Mouse (Mus musculus): ENCODE data around the gene A630076J17Rik. TPM values are rescaled to one million over a fixed set of nuclear protein-coding genes. Genes with fewer than 3 reads are reported as not detected.

The A630076J17Rik gene
- total and polyA plus RNA-seq, 2 experiments from 2014 or later = not detected

DNA sequence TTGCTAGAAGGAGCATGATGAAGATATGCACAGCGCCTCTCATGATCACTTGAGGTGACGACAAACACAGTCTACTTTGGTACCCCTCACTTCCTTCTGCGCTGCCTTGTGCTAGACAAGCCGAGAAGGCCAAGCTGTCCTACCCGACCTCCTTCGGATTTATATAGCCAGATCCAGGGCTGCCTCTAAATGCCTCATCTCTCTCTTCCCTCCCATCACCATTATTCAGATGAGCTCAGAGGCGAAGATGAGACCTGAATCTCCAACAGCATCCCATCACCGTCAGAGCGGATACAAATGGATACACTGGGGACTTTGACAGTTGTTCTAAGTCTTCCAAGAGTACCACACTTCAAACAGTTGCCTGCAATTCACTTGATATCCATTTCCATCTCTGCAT, 9.2 kb downstream of the A630076J17Rik start, which contains the start of gene Prok1:
Gene Prok1 (minus strand): TSS at position 101 of the 400 bp plus-strand sequence.
- Histone ChIP-seq H3K4me1 (ENCODE audit: insufficient read depth) (peaks cover 3% of the 10 kb centered on the region; the same call in 1 of the 2 replicates), H3K27me3 (ENCODE audit: insufficient read depth, low read length) (no peaks in the 10 kb centered on the region), H3K36me3 (ENCODE audit: insufficient read depth) (no peaks in the 10 kb centered on the region), H3K9me3 (ENCODE audit: low read length) (no peaks in the 10 kb centered on the region), H3K4me2 (ENCODE audit: low read depth) (no peak within 1 kb of the TSS), H3K27ac (ENCODE audit: low read depth, low read length) (no peak within 1 kb of the TSS), H3K4me3 (ENCODE audit: low read depth, low read length) (no peak within 1 kb of the TSS), H3K9ac (no peak within 1 kb of the TSS)
- WGBS = 92% methylated on average over 9 of the region's 9 CpGs
- TF ChIP-seq CTCF (IDR thresholded peaks at IDR 0.05; ENCODE audit: low read depth) = no peak
- no peak for DNase-seq
- ATAC-seq = no peak

DNA sequence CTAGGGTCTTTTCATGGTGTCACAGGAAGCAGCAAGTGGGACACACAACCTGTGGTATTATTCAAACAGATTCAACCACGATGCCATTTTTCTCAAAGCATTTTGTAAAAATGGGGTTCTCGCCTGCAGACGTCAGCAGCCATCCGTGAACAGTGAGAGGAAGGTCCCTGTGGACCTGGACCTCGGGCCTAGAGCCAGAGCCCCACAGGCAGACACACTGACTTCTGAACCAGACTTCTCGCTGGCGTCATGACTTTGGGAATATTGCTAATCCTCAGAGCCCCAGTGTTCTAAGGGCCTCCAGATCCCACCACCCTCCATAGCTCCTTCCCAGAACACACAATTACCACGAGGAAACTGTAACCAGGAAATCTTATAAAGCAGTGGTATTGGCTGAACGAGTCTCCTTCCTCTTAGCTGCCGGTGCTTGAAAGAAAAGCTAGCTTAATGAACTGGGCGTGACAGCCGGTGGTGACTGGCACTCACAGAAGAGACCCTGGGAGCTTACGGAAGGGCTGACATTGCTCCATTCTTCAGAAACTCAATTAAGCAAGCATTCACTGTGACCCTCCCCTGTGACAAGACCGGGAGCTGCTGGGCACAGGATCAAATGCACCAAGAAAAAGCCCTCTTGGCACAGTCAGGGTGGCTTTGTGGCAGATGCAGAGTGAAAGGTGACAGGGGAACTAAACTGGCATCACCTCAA, 11.1 kb downstream of the A630076J17Rik start:
- no peak overlapping the region for H3K9ac ChIP-seq
- H3K4me2 ChIP-seq (ENCODE audit: low read depth) = no peak overlapping the region
- peak; percentile 26 for DNase-seq
- H3K27ac ChIP-seq (ENCODE audit: low read depth, low read length) = no peak overlapping the region
- TF ChIP-seq CTCF (IDR thresholded peaks at IDR 0.05; ENCODE audit: low read depth) = no peak
- ATAC-seq = peak; percentile 76
- H3K36me3 ChIP-seq (ENCODE audit: insufficient read depth) = no peaks in the 10 kb centered on the region
- no peak overlapping the region for H3K4me3 ChIP-seq (ENCODE audit: low read depth, low read length)
- peaks cover 3% of the 10 kb centered on the region; the same call in 1 of the 2 replicates for H3K4me1 ChIP-seq (ENCODE audit: insufficient read depth)
- no peaks in the 10 kb centered on the region for H3K27me3 ChIP-seq (ENCODE audit: insufficient read depth, low read length)
- WGBS = 12% methylated on average over 14 of the region's 14 CpGs
- no peaks in the 10 kb centered on the region for H3K9me3 ChIP-seq (ENCODE audit: low read length)

DNA sequence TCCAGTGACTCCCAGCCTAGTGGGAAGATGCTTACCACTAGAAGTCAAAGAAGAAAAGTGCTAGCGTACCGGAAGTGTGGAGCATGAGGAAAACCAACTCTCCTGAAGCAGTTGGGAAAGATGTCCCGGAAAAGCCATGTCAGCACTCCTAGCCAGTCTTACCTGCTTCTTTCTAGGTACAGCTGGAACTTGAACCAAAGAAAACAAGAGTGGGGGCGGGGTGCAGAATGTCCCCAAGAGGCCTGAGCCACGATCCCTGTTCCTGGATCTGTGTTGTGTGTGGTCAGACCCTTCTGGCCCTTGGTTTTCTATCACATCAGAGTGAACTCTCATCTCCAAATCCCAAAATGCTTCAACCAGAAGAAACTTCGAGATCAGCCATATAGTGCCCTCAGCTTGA, 16.5 kb downstream of the A630076J17Rik start:
- ATAC-seq = no peak
- Histone ChIP-seq H3K27me3 (ENCODE audit: insufficient read depth, low read length) (no peaks in the 10 kb centered on the region), H3K36me3 (ENCODE audit: insufficient read depth) (no peaks in the 10 kb centered on the region), H3K4me1 (ENCODE audit: insufficient read depth) (no peaks in the 10 kb centered on the region), H3K9ac (no peak overlapping the region), H3K4me3 (ENCODE audit: low read depth, low read length) (no peak overlapping the region), H3K4me2 (ENCODE audit: low read depth) (no peak overlapping the region), H3K9me3 (ENCODE audit: low read length) (no peaks in the 10 kb centered on the region), H3K27ac (ENCODE audit: low read depth, low read length) (no peak overlapping the region)
- TF ChIP-seq CTCF (IDR thresholded peaks at IDR 0.05; ENCODE audit: low read depth) = no peak
- no peak for DNase-seq
- WGBS = 77% methylated on average over 6 of the region's 6 CpGs

DNA sequence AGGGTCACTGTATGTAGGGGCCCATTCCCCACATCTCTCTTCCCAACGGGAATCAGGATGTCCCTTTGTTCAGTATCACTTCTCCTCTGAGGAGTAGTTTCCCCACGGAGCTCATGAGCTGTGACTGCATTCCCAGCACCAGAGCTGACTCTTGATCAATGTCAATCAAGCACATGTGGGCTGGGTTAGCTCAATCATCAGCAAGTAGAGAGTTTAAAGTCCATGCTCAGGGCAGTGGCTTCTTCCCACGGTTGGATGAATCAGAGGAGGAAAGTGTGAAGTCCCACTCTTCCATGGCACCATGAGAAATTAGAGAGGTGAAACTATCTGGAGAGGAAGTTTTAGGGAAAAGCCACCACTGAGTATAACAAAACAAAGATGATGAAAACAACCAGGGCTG, 18.6 kb downstream of the A630076J17Rik start:
- Histone ChIP-seq H3K9me3 (ENCODE audit: low read length) (no peaks in the 10 kb centered on the region), H3K36me3 (ENCODE audit: insufficient read depth) (no peaks in the 10 kb centered on the region), H3K4me2 (ENCODE audit: low read depth) (no peak overlapping the region), H3K9ac (no peak overlapping the region), H3K4me3 (ENCODE audit: low read depth, low read length) (no peak overlapping the region), H3K27me3 (ENCODE audit: insufficient read depth, low read length) (no peaks in the 10 kb centered on the region), H3K27ac (ENCODE audit: low read depth, low read length) (no peak overlapping the region), H3K4me1 (ENCODE audit: insufficient read depth) (no peaks in the 10 kb centered on the region)
- WGBS = 65% methylated on average over 3 of the region's 3 CpGs
- DNase-seq (no peak), ATAC-seq (no peak)
- TF ChIP-seq CTCF (IDR thresholded peaks at IDR 0.05; ENCODE audit: low read depth) = no peak

DNA sequence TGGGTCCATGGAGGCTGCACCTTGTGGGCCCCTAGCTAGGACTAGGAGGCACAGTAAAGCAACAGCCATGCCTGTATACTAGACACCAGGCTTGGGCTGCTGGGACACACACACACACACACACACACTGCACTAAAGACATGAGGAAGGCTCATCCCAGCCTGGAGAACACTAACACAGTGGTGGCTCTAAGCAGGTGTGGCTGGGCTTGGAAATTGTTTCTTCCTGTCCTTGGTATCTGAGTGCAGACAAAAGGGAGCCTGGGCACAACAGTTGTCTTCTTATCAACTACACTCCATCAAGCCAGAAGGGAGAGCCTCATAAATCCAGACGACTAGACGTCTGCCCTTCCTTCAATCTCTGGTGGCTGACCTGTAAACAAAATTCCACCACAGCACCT, 19.9 kb downstream of the A630076J17Rik start:
- H3K36me3 ChIP-seq (ENCODE audit: insufficient read depth) = no peaks in the 10 kb centered on the region
- DNase-seq = no peak
- H3K4me1 ChIP-seq (ENCODE audit: insufficient read depth) = no peaks in the 10 kb centered on the region
- no peak overlapping the region for H3K4me3 ChIP-seq (ENCODE audit: low read depth, low read length)
- no peak overlapping the region for H3K4me2 ChIP-seq (ENCODE audit: low read depth)
- no peak overlapping the region for H3K27ac ChIP-seq (ENCODE audit: low read depth, low read length)
- H3K9me3 ChIP-seq (ENCODE audit: low read length) = no peaks in the 10 kb centered on the region
- no peak overlapping the region for H3K9ac ChIP-seq
- WGBS = 80% methylated on average over 2 of the region's 2 CpGs
- no peaks in the 10 kb centered on the region for H3K27me3 ChIP-seq (ENCODE audit: insufficient read depth, low read length)
- TF ChIP-seq CTCF (IDR thresholded peaks at IDR 0.05; ENCODE audit: low read depth) = no peak
- no peak for ATAC-seq

DNA sequence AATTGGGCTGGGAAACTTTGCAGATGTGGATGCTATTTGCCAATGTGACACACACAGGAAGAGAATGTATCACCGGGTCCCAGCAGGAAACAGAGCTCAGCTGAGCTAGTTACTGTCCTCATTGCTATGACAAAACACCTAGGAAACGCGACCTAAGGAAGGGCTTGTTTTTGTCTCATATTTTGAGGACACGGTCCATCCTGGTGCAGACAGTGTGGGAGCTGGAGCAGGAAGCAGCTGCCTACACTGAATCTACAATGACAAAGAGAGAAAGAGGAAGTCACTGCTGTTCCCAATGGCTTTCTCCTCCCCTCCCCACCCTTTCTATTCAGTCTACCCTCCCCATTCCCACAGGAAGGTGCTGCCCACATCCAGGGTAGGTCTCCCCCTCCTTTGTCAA, 21.6 kb downstream of the A630076J17Rik start:
- H3K27me3 ChIP-seq (ENCODE audit: insufficient read depth, low read length) = no peaks in the 10 kb centered on the region
- no peak overlapping the region for H3K4me2 ChIP-seq (ENCODE audit: low read depth)
- 79% methylated on average over 4 of the region's 4 CpGs for whole genome bisulfite sequencing
- H3K36me3 ChIP-seq (ENCODE audit: insufficient read depth) = no peaks in the 10 kb centered on the region
- H3K9ac ChIP-seq = no peak overlapping the region
- H3K9me3 ChIP-seq (ENCODE audit: low read length) = no peaks in the 10 kb centered on the region
- no peak for DNase-seq
- no peak overlapping the region for H3K4me3 ChIP-seq (ENCODE audit: low read depth, low read length)
- no peak for TF ChIP-seq CTCF (IDR thresholded peaks at IDR 0.05; ENCODE audit: low read depth)
- H3K27ac ChIP-seq (ENCODE audit: low read depth, low read length) = no peak overlapping the region
- ATAC-seq = no peak
- H3K4me1 ChIP-seq (ENCODE audit: insufficient read depth) = no peaks in the 10 kb centered on the region

DNA sequence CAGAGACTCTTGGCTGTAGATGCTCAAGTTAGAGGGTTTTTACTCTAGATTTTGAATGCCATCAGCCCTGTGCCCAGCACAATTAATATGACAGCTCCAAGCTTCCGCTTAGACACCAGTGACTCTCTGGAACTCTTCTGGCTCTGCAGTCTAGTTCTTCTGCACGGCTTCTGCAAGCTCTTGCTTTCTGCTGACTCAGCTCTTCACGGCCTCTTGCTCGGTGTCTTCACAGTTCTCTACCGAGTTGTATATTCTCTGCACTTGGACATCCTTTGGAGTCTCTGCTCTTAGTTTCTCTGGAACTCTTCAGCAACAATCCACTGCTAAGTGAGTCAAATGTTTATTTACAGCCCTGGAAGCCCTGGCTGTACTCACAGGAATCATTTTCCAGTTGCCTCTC, 23.5 kb downstream of the A630076J17Rik start:
- Histone ChIP-seq H3K27ac (ENCODE audit: low read depth, low read length) (no peak overlapping the region), H3K27me3 (ENCODE audit: insufficient read depth, low read length) (no peaks in the 10 kb centered on the region), H3K9me3 (ENCODE audit: low read length) (no peaks in the 10 kb centered on the region), H3K4me2 (ENCODE audit: low read depth) (no peak overlapping the region), H3K4me3 (ENCODE audit: low read depth, low read length) (no peak overlapping the region), H3K9ac (no peak overlapping the region), H3K36me3 (ENCODE audit: insufficient read depth) (no peaks in the 10 kb centered on the region), H3K4me1 (ENCODE audit: insufficient read depth) (no peaks in the 10 kb centered on the region)
- ATAC-seq (no peak), DNase-seq (no peak)
- WGBS = 86% methylated on average over 5 of the region's 5 CpGs
- TF ChIP-seq CTCF (IDR thresholded peaks at IDR 0.05; ENCODE audit: low read depth) = no peak

Measured in forebrain, postnatal 0 days (tissue).